Mouse (Mus musculus) MEL (cell line): ENCODE data around the gene 1700025B11Rik. TPM values are rescaled to one million over a fixed set of nuclear protein-coding genes. Genes with fewer than 3 reads are reported as not detected.

ENCODE experiments used
- DNase-seq: peaks from one replicate; pipeline ENCODE4 v3.0.0; 2011; ENCODE audit warnings: low read depth, low spot score
- H3K27ac ChIP-seq: 2 replicates; pipeline ENCODE4 v1.5.1; 2012; ENCODE audit warnings: low read depth, mild to moderate bottlenecking, control low read depth, low read length, moderate library complexity; ENCODE audit not compliant: control insufficient read depth
- H3K27me3 ChIP-seq, 2 experiments: fragments of 150-350 bp in 1 of 2; sonication (generic) in 1 of 2; 2 replicates each; pipeline ENCODE4 v1.6.1; 2012; ENCODE audit warnings: low read length in 2 of 2, mild to moderate bottlenecking in 2 of 2, improper control_type of control experiment in 1 of 2, moderate library complexity in 1 of 2; ENCODE audit not compliant: insufficient read depth in 2 of 2, control insufficient read depth in 1 of 2
- H3K36me3 ChIP-seq, 2 experiments: 2 replicates each; pipeline ENCODE4 v1.6.1; 2012 to 2014; ENCODE audit warnings: low read length in 2 of 2, improper control_type of control experiment in 1 of 2, inconsistent platforms in 1 of 2, mild to moderate bottlenecking in 1 of 2; ENCODE audit not compliant: insufficient read depth in 2 of 2, control insufficient read depth in 1 of 2
- H3K4me1 ChIP-seq, 2 experiments: fragments of 150-350 bp in 1 of 2; sonication (generic) in 1 of 2; 2 replicates each; pipeline ENCODE4 v1.6.1; 2012; ENCODE audit warnings: low read length in 2 of 2, improper control_type of control experiment in 1 of 2, mild to moderate bottlenecking in 1 of 2; ENCODE audit not compliant: insufficient read depth in 2 of 2, control insufficient read depth in 1 of 2
- H3K4me3 ChIP-seq, 2 experiments: fragments of 150-350 bp in 1 of 2; sonication (generic) in 1 of 2; 2 replicates each; pipeline ENCODE4 v1.5.1; 2012; ENCODE audit warnings: low read depth in 2 of 2, low read length in 2 of 2, mild to moderate bottlenecking in 2 of 2, moderate library complexity in 2 of 2, control low read depth in 1 of 2, improper control_type of control experiment in 1 of 2; ENCODE audit not compliant: control insufficient read depth in 1 of 2, insufficient read depth in 1 of 2
- H3K79me2 ChIP-seq: 2 replicates; pipeline ENCODE4 v1.6.1; 2012; ENCODE audit warnings: mild to moderate bottlenecking, low read length, moderate library complexity; ENCODE audit not compliant: control insufficient read depth, poor library complexity, insufficient read depth
- H3K9ac ChIP-seq: 2 replicates; pipeline ENCODE4 v1.6.1; 2012; ENCODE audit warnings: low read depth, mild to moderate bottlenecking, control low read depth, low read length, moderate library complexity; ENCODE audit not compliant: control insufficient read depth, poor library complexity, severe bottlenecking
- H3K9me3 ChIP-seq: fragments of 150-350 bp; sonication (generic); replicated peaks from 2 replicates; pipeline ENCODE4 v1.6.1; 2012; ENCODE audit warnings: mild to moderate bottlenecking, low read length, improper control_type of control experiment, moderate library complexity; ENCODE audit not compliant: insufficient read depth
- CHD1 ChIP-seq: IDR thresholded peaks from 2 replicates; pipeline ENCODE4 v1.6.1; 2012; ENCODE audit warnings: low read depth, mild to moderate bottlenecking, inconsistent platforms, low read length, improper control_type of control experiment
- CTCF ChIP-seq, 3 experiments: IDR thresholded peaks in 2 of 3; conservative IDR thresholded peaks in 1 of 3; 2 replicates each; pipeline ENCODE4 v1.5.1; 2011 to 2012; ENCODE audit warnings: low read length in 3 of 3, low read depth in 2 of 3, mild to moderate bottlenecking in 2 of 3, improper control_type of control experiment in 1 of 3, inconsistent platforms in 1 of 3, mixed read lengths in 1 of 3, moderate library complexity in 1 of 3; ENCODE audit not compliant: control insufficient read depth in 1 of 3, insufficient read depth in 1 of 3, poor library complexity in 1 of 3, severe bottlenecking in 1 of 3
- ETS1 ChIP-seq: IDR thresholded peaks from 2 replicates; pipeline ENCODE4 v1.6.1; 2012; ENCODE audit warnings: low read depth, mild to moderate bottlenecking, inconsistent platforms, low read length, improper control_type of control experiment, moderate library complexity
- KAT2A ChIP-seq: conservative IDR thresholded peaks from 2 replicates; pipeline ENCODE4 v1.6.1; 2012; ENCODE audit warnings: low read depth, low read length, improper control_type of control experiment, inconsistent platforms
- MAZ ChIP-seq: IDR thresholded peaks from 2 replicates; pipeline ENCODE4 v1.6.1; 2012; ENCODE audit warnings: low read depth, mild to moderate bottlenecking, inconsistent platforms, low read length, improper control_type of control experiment
- MEF2A ChIP-seq: IDR thresholded peaks from 2 replicates; pipeline ENCODE4 v1.6.1; 2014; ENCODE audit warnings: low read depth, mild to moderate bottlenecking, inconsistent platforms, low read length, improper control_type of control experiment; ENCODE audit not compliant: poor library complexity, insufficient replicate concordance, severe bottlenecking; ENCODE audit errors: extremely low read depth
- MYB ChIP-seq: IDR thresholded peaks from 2 replicates; pipeline ENCODE4 v1.6.1; 2011; ENCODE audit warnings: mild to moderate bottlenecking, low read depth, low read length, improper control_type of control experiment
- POLR2A ChIP-seq, 2 experiments: IDR thresholded peaks; 2 replicates each; pipeline ENCODE4 v1.6.1; 2011 to 2012; ENCODE audit warnings: low read length in 2 of 2, mild to moderate bottlenecking in 2 of 2, control low read depth in 1 of 2, improper control_type of control experiment in 1 of 2, low read depth in 1 of 2, moderate library complexity in 1 of 2; ENCODE audit not compliant: control insufficient read depth in 1 of 2, insufficient read depth in 1 of 2, poor library complexity in 1 of 2
- SMC3 ChIP-seq: IDR thresholded peaks from 2 replicates; pipeline ENCODE4 v1.6.1; 2011; ENCODE audit warnings: low read depth, low read length, improper control_type of control experiment
- TAL1 ChIP-seq: IDR thresholded peaks from 2 replicates; pipeline ENCODE4 v1.6.1; 2012; ENCODE audit warnings: mild to moderate bottlenecking, inconsistent platforms, low read length, moderate library complexity, mixed read lengths
- USF2 ChIP-seq, 2 experiments: IDR thresholded peaks; 2 replicates each; pipeline ENCODE4 v1.6.1; 2011 to 2012; ENCODE audit warnings: improper control_type of control experiment in 2 of 2, low read length in 2 of 2, borderline replicate concordance in 1 of 2, inconsistent platforms in 1 of 2, low read depth in 1 of 2, mild to moderate bottlenecking in 1 of 2; ENCODE audit not compliant: insufficient read depth in 1 of 2
- polyA plus RNA-seq, 2 experiments: library from polyadenylated mRNA; stranded (reverse) in 1 of 2; unstranded in 1 of 2; fragments of >175 nt in 1 of 2; fragments of >200 nt in 1 of 2; gene quantifications; 2 replicates each; pipeline versions ENCODE4 v1.2.1 to v1.2.4; 2012; ENCODE audit warnings: low replicate concordance in 2 of 2, low read depth in 1 of 2; ENCODE audit not compliant: insufficient read length in 2 of 2, insufficient read depth in 1 of 2, missing spikeins in 1 of 2
- total RNA-seq: library from RNA; depleted of rRNA; stranded (reverse); fragments of 300-350 nt; gene quantifications from 2 replicates; pipeline ENCODE4 v1.2.3, GENCODE M21; 2012; rRNA removed

1700025B11Rik gene
- total RNA-seq = not detected in 2 replicates
- polyA plus RNA-seq = not detected

GRCm38 (mm10) chr15:77561792-77562191 is at the start of gene 1700025B11Rik:
Gene 1700025B11Rik, minus strand, starts transcription at chr15:77561892.
- Histone ChIP-seq H3K4me1 (no peaks in the 10 kb centered on the region), H3K36me3 (no peaks in the 10 kb centered on the region), H3K4me3 (no peak within 1 kb of the TSS), H3K27ac (no peak within 1 kb of the TSS), H3K9me3 (no peaks in the 10 kb centered on the region), H3K9ac (no peak within 1 kb of the TSS), H3K27me3 (no peaks in the 10 kb centered on the region), H3K79me2 (no peaks in the 10 kb centered on the region)
- TF ChIP-seq SMC3 = no peak
- TF ChIP-seq MEF2A = no peak
- TF ChIP-seq CHD1 = no peak
- no peak for TF ChIP-seq KAT2A
- TF ChIP-seq TAL1 = no peak
- no peak for TF ChIP-seq ETS1
- no peak for TF ChIP-seq CTCF (IDR thresholded peaks at IDR 0.05 in 2 of 3, conservative IDR thresholded peaks at IDR 0.05 in 1 of 3; ENCODE audit: control insufficient read depth in 1 of 3, insufficient read depth in 1 of 3, low read depth in 2 of 3, low read length in 3 of 3, poor library complexity in 1 of 3, severe bottlenecking in 1 of 3)
- TF ChIP-seq MYB = no peak
- no peak for TF ChIP-seq USF2 (IDR thresholded peaks at IDR 0.05; ENCODE audit: borderline replicate concordance in 1 of 2, insufficient read depth in 1 of 2, low read depth in 1 of 2, low read length in 2 of 2)
- DNase-seq = no peak

GRCm38 (mm10) chr15:77606069-77606468 is 44.4 kb upstream of the 1700025B11Rik start:
- TF ChIP-seq MAZ = no peak
- Histone ChIP-seq H3K9ac (no peak overlapping the region), H3K4me1 (no peaks in the 10 kb centered on the region), H3K9me3 (no peaks in the 10 kb centered on the region), H3K36me3 (no peaks in the 10 kb centered on the region), H3K27me3 (no peaks in the 10 kb centered on the region; a peak in 1 of 4 replicates), H3K27ac (no peak overlapping the region), H3K79me2 (no peaks in the 10 kb centered on the region), H3K4me3 (no peak overlapping the region)
- no peak for DNase-seq

GRCm38 (mm10) chr15:77598958-77599357 is 37.3 kb upstream of the 1700025B11Rik start, which contains the start of gene Gm36245:
Gene Gm36245, plus strand, starts transcription at chr15:77599258.
- H3K4me3 ChIP-seq = no peak within 1 kb of the TSS
- no peaks in the 10 kb centered on the region for H3K9me3 ChIP-seq
- no peaks in the 10 kb centered on the region for H3K79me2 ChIP-seq
- no peak for DNase-seq
- no peaks in the 10 kb centered on the region for H3K36me3 ChIP-seq
- no peaks in the 10 kb centered on the region for H3K4me1 ChIP-seq
- H3K27ac ChIP-seq = no peak within 1 kb of the TSS
- TF ChIP-seq POLR2A (IDR thresholded peaks at IDR 0.05; ENCODE audit: control insufficient read depth in 1 of 2, insufficient read depth in 1 of 2, low read depth in 1 of 2, low read length in 2 of 2, poor library complexity in 1 of 2) = no peak
- no peaks in the 10 kb centered on the region for H3K27me3 ChIP-seq
- no peak within 1 kb of the TSS for H3K9ac ChIP-seq
